Mouse (Mus musculus) CD4-positive, CD25-positive, alpha-beta regulatory T cell, adult 4 months (primary cell): ENCODE measurements around the gene Rtbdn. TPM values are rescaled to one million over a fixed set of nuclear protein-coding genes. Genes with fewer than 3 reads are reported as not detected.

ENCODE experiments used
- ATAC-seq: one replicate; pipeline ENCODE4 v1.8.0; 2017
- polyA plus RNA-seq, 2 experiments: library from polyadenylated mRNA; unstranded; fragments of 100-300 nt; shearing (Covaris generic); gene quantifications; one replicate each; pipeline ENCODE4 v1.2.1; 2017

Gene Rtbdn
- polyA plus RNA-seq, 2 experiments from 2014 or later, result not detected

GRCm38 (mm10) chr8:84925557-84925956 is 21.2 kb upstream of the Rtbdn start:
- no peak for ATAC-seq

GRCm38 (mm10) chr8:84927513-84927912 is 19.3 kb upstream of the Rtbdn start:
- no peak for ATAC-seq

- peak; percentile 51 for ATAC-seq
These were observed 18.1 kb upstream of the Rtbdn start for GRCm38 (mm10) chr8:84928456-84929306.

- ATAC-seq, result no peak
These were observed 16.2 kb upstream of the Rtbdn start for GRCm38 (mm10) chr8:84930582-84930981.

GRCm38 (mm10) chr8:84933767-84934559 is 12.8 kb upstream of the Rtbdn start:
- no peak for ATAC-seq

- ATAC-seq, result no peak
These were observed 11.9 kb upstream of the Rtbdn start for GRCm38 (mm10) chr8:84934860-84935259.

GRCm38 (mm10) chr8:84935489-84935888 is 11.3 kb upstream of the Rtbdn start:
- ATAC-seq, result no peak

GRCm38 (mm10) chr8:84936041-84936961 is 10.5 kb upstream of the Rtbdn start:
- no peak for ATAC-seq

GRCm38 (mm10) chr8:84936962-84937546 is 9.7 kb upstream of the Rtbdn start, which contains the start of gene Mast1:
Gene Mast1 (minus strand): TSS chr8:84937359.
- ATAC-seq, result peak; percentile 60

GRCm38 (mm10) chr8:84937620-84938485 is 8.9 kb upstream of the Rtbdn start:
- no peak for ATAC-seq

- no peak for ATAC-seq
These were observed 3.1 kb upstream of the Rtbdn start for GRCm38 (mm10) chr8:84943699-84944098.

GRCm38 (mm10) chr8:84944478-84945160 is 2.2 kb upstream of the Rtbdn start:
- peak; percentile 53 for ATAC-seq

GRCm38 (mm10) chr8:84945235-84945632 is 1.6 kb upstream of the Rtbdn start:
- ATAC-seq, result no peak

GRCm38 (mm10) chr8:84945633-84946527 is 911 bp upstream of the Rtbdn start:
- ATAC-seq, result no peak

- no peak for ATAC-seq
These were observed 402 bp downstream of the Rtbdn start for GRCm38 (mm10) chr8:84947241-84947545.

- ATAC-seq, result no peak
These were observed 3.0 kb downstream of the Rtbdn start for GRCm38 (mm10) chr8:84949753-84950152.

- ATAC-seq, result no peak
These were observed 5.9 kb downstream of the Rtbdn start for GRCm38 (mm10) chr8:84952612-84953255.

- no peak for ATAC-seq
These were observed 10.0 kb downstream of the Rtbdn start for GRCm38 (mm10) chr8:84956768-84957167.

- no peak for ATAC-seq
These were observed 13.0 kb downstream of the Rtbdn start for GRCm38 (mm10) chr8:84959811-84960210.
